Mouse (Mus musculus): ENCODE data around the gene Gys2.
"Not testable (repeated sequence)": the region's sequence is repeated elsewhere in the genome, so short reads cannot be mapped to it uniquely, and the experiment has no call there.

Gene Gys2

DNA sequence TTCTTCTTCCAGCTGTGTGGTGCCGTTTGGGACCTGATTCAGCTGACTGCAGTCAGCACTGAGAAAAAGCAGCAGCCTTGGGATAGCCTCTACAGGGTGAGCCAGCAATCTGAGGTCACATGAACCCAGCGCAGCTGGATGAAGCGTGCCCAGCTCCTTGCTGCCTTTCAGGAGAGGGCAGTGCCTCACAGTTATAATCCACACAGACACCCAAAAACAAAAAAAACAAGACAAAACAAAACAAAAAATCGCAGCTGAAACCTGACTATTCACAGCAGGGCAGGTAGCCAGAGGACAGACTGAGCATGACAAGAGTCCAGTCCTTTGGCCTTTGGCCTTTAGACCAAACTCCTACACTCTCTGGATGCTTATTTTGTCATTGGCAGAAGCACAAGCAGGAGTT lies at the start of gene Gys2:
TSS of gene Gys2 (minus strand) at position 309 of the 403 bp plus-strand sequence.
- DNase-seq: no peak

DNA sequence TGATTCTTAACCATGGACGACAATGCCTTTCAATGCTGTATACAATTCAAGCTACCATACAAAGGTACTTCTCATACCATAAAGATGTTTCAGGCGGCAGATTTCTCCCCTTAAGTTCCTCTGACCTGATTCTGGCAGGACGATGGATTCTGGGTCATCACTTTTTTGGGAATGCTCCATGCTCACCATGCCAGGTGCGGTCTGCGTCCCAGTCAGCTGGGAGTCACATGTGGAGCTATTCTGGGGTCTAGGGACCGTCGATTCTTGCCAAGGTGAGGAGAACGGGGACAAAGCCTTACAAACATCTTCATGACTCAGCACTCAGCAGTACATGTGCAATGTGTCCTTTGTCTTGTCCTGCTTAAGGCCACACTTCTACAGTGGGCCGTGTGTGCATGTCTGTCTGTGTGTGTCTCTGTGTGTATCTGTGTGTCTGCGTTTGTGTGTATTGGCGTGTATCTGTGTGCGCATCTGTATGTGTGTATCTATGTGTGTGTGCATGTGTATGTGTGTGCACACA lies 48.7 kb upstream of the Gys2 start:
- DNase-seq: no peak

DNA sequence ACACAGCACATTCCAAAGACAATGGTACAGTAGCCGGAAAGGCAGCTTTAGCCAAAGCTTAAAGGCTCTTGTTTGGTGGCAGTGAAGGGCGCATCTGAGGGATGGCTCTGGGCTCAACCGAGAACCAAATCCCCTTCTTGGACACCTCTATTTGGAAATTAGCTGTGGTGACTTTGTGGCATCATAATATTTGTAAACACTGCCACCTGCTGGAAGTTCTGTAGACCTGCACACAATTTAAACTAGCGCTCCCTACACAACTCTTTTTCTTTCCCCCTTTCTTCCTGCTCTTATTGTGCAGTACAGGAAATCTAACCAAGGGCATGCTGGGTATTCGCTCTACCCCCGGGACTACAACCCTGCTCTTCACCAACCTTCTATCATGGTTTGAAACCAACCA lies 46.2 kb upstream of the Gys2 start:
- DNase-seq: peak in 1 of 2 experiments; percentile 16

DNA sequence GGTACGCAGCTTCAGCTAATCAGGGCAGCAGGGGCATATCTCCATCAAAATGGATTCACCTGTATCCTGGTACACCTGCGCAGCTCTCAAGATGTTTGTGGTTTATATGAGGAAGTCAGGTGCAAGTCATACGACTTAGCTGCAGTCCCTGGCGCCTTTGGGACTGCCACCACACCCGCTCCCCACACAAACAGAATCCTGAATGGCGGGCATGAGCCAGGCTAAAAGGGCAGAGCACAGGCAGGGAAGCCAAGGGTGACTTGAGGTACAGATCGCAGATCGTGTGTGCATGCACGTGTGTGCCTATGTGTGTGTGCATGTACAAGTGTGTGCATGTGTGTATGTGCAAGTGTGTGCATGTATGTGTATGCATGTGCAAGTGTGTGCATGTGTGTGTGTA lies 42.5 kb upstream of the Gys2 start:
- DNase-seq: not testable (repeated sequence)

DNA sequence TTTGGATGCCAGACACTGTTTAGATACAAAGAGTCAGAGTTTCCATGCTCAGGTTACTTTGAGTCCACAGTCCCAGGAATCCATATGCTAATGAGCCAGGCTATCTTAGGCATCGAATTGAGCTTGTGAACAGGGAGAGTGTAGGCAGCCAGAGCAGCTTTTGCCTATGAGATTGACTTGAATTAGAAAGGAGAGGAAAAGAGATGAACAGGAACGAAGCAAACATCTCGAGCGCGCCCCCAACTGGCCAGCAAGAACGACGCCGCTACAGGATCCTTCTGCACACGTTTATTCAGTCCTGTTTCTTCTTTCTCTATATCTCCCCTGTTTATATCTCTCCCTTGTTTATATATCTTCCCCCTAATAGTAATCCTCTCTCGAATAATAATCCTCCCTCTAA lies 42.0 kb upstream of the Gys2 start:
- DNase-seq: peak; percentile 69 to 74

DNA sequence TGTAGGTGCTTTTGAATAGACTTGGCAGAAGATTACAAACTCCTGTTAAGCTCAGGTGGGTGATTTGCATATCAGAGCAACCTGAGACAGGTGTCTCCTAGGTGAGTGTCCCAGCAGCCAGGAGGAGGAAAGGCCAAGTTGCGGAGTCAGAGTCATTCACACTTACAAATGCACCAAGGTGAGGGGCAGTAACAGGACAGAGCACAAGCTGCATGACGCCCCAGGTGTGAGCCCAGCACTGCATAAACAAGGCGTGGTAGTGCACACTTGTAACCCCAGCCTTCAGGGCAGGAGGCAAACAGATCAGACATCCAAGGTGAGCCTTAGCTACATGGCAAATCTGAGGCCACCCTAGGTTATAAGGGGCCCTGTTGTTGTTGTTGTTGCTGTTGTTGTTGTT lies 40.0 kb upstream of the Gys2 start:
- no peak for DNase-seq

DNA sequence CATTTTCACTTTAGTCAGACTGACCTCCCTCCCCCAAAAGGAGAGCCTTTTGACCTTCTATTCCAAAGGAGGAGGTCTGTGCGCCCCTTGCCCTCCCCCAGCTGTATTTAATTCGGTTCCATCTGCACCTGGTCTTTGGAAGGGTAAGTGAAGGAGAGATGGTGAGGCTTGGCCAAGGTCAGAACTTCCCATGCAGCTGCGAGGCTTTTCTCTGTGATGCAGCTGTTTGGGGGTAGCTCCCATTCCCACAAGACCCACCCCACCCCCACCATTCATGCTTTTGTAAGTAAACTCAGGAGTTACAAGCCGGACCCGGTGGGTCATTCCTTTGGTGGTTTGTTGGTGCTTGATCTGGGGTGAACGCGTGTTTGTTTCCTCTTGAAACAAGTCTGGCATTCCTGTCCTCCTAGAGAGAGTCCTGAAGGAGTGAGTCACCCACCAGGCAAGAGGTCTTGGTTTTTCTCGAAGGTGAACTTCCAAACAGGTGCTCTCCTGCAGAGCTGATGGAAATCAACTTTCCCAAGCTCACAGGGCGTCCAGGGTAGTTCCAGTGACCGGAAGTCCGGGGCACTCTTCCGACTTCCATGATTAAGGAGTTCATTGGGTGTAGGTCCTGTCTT lies 38.7 kb upstream of the Gys2 start:
- peak; percentile 22 to 49 for DNase-seq

DNA sequence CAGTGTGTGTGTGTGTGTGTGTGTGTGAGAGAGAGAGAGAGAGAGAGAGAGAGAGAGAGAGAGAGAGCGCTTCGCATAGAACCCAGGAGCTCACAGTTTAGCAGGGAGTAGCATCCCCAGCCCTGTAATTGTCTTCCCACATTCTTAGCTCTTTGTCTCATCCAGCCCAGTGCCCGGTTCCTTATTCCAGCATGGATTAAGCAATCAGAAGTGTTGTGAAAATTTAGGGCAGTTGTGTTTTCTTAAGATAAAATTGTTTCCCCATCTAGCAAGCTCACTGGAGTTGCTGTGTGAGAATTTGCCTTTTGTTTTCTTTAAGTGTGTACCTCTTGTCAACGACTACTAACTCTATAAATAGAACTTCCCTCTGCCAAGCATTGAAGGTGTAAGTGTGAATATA lies 35.8 kb upstream of the Gys2 start:
- DNase-seq: no peak

DNA sequence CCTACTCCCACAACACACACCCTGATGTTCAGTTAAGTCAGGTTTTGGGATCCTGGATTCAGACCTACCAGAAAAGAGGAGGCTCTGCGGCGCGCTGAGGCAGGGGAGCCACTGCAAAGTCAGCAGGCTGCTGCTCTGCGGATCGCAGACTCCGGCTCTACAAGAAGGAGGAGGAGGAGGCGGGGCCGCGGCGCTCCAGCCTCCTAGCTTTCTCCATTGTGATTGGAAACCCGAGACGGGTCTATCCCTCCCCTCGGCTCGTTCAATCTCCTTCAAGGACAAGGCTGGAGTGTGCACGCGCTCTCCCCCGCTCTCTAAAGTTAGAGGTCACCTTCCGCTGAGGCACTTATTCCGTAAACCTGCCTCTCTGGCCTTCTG lies 34.9 kb upstream of the Gys2 start, which contains the start of gene Ldhb:
TSS of gene Ldhb (minus strand) at position 173 of the 378 bp plus-strand sequence.
- peak; percentile 86 to 90 for DNase-seq

DNA sequence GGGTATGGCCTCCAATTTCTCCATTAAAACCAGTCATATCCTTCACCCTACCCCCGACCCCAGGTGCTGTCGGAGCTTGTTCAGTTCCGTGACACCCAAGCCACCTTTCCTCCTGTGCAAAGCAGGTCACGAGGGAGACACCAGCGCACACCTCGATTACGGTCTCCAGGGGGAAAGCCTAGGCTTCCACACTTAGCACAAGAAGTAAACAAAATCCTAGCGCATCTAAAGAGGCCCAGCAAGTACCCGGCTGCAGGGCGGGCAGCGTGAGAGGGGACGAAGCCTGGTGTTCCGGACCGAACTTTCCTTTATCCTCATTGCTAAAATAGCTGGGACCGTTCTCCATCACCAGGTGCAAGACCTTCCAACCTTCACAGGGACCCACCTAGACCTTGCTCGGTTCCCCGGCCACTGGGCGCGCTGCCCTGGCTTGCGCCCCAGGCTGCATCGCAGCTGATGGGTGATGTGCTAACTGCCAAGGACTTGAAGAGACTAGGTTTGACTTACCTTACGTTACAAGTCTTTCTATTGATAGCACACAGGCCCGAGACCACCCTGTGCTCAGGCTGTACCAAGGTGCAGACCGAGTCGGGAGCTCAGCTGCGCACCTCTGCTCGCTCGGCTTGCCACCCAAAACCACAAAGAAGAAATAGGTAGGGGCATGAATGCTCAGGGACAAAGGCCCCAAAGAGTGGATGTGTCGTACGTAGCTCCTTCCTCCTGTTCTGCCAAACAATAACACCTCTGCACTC lies 34.3 kb upstream of the Gys2 start:
- DNase-seq: peak in 1 of 2 experiments; percentile 65

DNA sequence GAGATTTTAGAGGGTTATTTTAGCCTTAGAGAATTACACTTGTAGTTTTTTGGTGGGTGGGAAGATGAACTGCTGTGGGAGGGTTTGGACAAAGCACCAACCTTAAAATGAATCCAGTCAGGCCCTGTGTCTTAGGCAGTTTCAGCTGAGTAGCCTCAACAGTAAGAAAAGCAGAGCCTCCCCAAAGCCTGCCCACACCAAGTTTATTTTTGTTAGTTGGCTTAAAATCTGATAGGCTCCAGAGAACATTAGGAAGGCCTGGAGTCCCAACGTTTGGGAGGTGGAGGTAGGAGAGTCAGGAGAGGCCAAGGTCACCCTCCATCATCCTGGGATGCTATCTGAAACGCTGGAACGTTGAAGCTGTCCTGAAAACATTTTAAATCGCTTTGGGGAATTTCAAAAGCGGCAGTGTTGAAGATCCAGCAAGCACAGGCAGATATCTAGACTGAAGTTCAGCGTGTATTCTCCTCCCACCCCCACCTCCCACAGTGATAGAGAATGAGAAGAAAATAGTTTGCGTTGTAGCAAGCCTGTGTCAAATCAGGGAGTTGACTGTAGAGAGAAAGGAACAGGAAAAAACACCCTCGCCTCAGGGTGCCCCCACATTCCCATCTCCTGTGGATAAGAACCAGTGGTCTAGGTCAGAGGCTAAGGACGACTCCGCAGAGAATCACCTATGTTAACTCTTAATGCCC lies 33.6 kb upstream of the Gys2 start:
- DNase-seq: no peak

DNA sequence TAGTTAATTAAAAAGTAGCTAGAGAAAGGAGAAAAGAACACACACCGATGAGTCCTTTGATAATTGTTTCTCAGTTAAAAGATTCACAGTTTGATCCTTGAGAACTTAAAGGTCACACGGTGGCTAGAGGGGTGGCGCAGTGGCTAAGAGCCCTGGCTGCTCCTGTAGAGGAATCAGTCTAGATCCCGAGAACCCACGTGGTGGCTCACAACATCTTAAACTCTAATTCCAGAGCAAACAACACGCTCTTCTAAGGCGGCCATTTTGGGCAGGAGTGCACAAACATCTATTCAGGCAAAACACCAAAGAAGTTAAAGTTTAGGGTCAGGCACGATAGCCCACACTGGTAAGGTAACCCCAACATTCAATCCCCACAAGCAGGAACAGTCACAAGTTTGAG lies 30.7 kb upstream of the Gys2 start:
- DNase-seq: no peak

DNA sequence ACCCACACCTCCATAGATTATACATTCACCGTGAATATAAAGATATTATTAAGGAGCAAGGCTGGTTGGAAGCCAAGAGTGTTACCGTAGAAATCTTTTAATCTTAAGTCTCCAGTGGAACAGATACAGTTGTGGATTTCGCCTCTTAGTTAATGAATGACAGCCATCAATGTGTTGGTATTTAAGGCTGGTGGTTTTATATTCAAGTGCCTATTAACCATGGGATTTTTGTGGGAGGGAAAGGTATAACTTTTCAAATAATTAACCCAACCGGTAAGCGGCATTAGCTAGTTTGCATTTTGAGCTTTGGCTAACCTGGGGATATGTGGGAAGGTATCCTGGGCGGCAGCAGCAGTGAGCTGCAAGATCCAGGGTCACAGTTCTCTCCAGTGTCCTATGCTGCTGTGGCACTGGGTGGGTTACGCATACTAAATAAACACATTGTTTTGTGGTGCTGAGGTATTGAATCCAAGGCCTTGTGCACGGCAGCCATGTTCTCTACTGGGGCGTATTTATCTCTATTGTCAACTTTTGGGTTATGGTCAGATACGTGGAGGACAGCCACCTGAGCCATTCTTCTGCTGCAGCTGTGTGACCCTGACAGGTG lies 29.7 kb upstream of the Gys2 start:
- DNase-seq: no peak

DNA sequence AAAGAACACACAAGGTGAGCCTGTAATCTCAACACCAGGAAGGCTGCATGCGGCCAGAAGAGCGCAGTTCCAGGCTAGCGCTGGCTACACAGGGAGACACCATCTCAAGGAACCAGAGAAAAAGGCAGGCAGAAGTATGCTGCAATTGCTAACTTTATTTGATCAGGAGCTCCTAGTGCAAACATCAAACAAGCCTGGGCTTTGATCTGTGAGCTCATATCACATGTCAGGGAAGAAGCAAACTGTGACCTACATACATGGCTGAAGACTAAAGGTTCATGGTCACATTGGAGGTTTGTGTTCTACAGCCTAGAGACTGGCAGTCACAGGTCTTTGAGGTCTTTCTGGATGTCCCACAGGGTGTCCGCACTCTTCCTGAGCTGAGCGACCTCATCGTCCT lies 17.2 kb upstream of the Gys2 start:
- peak; percentile 32 to 49 for DNase-seq

DNA sequence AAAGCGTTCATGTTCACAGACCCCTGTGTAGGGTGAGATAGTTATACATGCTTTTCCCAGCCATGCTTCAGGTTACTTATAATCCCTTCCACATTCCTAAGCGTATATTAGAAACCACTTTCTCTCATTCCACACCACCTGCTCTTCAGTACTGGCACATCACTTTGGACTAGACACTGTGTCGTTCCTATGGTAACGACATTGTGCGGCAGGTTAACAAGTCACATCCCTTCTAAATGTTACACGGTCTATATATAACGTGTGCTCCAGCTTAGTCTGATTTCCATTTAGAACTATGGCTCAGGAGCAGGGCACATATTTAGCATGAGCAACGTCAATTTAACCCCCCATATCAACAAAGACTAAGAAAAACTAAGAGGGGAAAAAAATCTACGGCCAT lies 14.7 kb upstream of the Gys2 start:
- DNase-seq: no peak

DNA sequence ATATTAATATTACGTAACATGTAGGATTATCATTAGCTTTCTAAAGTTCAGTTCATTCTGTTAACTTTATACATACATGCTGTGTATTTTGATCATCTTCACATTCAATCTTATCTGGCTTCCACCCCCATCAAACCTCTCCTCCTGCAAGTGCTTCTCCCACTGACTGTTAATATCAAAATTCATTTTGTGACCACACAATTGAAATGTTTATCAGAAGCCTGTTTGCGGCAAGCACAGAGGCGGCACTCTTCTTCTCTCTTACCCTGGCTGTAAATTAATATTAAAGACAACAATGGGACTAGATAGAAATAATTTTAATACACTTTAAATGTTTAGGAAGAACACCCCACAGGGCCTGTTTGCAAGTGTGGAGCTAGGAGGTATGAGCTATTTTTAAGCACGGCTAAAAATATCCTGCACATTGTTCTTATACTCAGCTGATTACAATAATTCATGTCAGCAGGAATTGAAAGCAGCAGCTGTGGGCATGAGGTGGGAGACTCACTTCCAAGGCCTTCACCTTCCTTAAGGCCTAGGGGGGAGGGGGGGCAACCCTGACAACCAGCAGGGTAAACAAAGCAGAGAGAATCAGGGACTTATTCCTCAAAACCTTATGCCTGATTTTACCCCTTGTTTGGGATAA lies 12.7 kb upstream of the Gys2 start:
- no peak for DNase-seq

DNA sequence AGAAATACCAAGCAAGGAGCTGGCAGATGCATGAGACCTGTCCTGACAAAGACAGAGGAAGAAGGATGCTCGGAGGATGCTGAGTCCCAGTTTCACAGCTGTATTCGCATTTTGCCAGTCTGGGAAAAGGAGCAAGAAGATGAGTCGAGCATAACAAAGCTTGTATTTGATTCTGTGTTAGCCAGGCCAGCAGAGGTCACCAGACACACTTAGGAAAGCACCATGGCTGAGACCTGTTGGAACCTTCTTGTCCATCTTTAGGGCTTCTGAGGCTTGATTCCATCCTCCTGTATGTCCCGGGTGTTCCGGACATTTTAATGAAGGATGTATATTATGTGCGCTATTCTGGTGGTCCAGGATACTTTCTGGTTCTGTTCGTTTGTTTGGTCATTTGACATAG lies 4.3 kb upstream of the Gys2 start:
- DNase-seq: peak in 1 of 2 experiments; percentile 22

DNA sequence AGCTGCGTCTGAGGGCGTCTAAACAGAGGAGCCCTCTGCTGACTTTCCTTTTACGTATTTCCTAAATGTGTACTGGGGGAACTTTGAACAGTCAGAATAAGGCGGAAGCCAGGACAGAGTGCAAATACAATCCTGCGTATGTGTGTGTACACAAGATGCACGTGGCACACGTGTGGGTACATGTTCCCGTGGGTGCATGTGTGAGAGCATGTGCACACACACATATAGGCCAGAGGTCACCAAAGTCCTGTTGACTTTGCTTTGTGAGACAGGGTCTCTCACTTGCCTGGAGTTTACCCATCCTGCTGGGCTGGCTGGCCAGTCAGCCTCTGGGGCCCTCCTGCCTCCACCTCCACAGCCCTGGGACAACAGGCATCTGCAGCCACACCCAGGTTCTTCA lies 1.8 kb downstream of the Gys2 start:
- no peak for DNase-seq

DNA sequence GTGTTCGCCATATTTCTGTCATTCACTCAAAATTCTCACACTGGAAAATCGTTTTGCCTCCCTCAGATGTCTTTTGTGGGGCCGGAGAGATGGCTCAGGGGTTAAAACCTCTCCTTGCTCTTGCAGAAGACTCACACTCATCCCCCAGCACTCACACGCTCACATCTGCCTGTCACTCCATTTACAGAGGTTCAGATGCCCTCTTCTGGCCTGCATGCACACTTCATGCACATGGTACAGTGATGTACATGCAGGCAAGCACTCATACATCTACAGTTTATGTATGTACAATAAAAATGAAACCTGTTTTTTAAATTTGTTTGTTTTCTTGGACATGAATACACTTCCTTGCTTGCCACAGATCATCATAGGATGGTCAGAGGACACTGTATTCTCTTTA lies 3.3 kb downstream of the Gys2 start:
- peak; percentile 32 to 55 for DNase-seq

DNA sequence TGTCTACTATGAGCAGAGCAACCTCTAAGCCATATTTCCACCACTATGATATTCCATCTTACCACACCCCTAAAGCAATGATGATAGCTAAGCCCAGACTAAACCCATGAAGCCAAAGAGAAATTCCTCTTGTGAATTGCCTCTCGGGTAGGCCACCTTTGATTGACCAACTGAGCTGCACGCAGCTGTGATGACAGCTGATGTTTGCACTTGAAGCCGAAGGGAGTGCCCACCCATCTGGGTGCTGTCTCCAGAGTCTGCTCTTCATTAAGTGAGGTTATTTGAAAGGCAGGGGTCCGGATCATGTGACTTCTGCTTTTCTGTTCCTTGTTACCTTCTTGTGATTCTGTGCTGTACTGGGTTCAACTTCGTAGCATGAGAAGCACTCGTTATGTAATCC lies 10.7 kb downstream of the Gys2 start:
- DNase-seq: no peak

DNA sequence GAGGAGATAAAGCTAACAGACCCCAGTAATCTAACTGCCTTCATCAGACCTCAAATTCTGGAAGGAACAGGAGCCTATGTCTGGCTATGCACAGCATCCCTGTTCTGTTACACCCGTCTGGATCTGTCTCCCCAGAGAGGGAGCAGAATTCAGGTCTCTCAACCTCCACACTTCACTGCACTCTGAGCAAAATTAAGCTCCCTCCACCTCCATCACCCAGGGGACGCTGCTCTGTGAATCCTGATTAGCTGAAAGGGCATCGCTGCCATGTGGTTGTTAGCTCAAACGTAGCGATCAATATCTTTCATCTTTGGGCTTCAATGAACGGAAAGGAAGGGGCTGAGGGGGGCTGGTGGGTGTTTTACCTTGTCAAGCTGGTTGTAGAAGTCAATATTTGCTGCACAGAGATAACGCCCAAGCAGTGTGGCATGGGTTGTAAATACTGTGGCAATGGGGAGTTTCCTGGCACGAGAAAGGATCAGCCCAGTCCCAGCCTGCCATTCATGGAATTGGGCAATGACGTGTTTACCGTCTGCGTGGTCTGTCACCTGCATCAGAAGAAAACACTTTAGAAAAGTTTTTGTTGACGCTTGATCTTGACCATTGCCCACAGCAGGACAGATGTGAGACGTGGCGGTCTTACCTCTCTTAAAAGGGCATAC lies 13.8 kb downstream of the Gys2 start:
- no peak for DNase-seq

DNA sequence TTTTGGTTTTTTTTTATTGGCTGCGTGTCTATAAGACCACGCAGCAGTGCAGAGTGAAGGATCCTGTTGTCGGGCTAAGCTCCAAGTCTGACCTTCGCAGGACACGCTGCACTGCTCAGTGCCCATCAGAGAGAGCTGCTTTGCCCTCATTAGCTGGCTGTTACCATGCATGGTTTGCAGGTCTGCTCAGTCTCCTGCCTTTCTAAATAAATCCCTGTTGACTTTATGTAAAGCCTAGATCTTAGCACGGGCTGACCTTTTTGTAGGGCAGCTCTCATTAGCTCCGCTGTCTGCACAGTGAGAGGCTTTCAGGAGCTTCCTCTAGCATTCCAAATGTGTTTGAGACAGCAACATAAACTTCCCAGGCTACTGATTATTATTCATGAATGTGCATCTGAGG lies 14.9 kb downstream of the Gys2 start:
- no peak for DNase-seq

Data from thymus, postnatal 36 days (tissue).